Mouse (Mus musculus) intestine, embryonic 16.5 days (tissue): ENCODE results near the gene Trim25. TPM values are rescaled to one million over a fixed set of nuclear protein-coding genes. Genes with fewer than 3 reads are reported as not detected.

ENCODE experiments used
- ATAC-seq: fragments of 200-750 bp; cut with Nextera tagmentation; 2 replicates; pipeline ENCODE4 v1.8.0; 2017; ENCODE audit warnings: moderate TSS enrichment, moderate library complexity
- H3K27ac ChIP-seq: fragments of 300-500 bp; sonication (generic); 2 replicates; pipeline ENCODE4 v1.5.1; 2014; ENCODE audit warnings: mild to moderate bottlenecking, low read length
- H3K27me3 ChIP-seq: fragments of 300-500 bp; sonication (generic); replicated peaks from 2 replicates; pipeline ENCODE4 v1.6.1; 2014; ENCODE audit warnings: low read length, control low read depth, mixed read lengths; ENCODE audit not compliant: control insufficient read depth, insufficient read depth
- H3K36me3 ChIP-seq: fragments of 300-500 bp; sonication (generic); 2 replicates; pipeline ENCODE4 v1.6.1; 2014; ENCODE audit warnings: low read length, control low read depth; ENCODE audit not compliant: control insufficient read depth, insufficient read depth
- H3K4me1 ChIP-seq: fragments of 300-500 bp; sonication (generic); 2 replicates; pipeline ENCODE4 v1.6.1; 2014; ENCODE audit warnings: low read length, control low read depth, mixed read lengths; ENCODE audit not compliant: control insufficient read depth, insufficient read depth
- H3K4me2 ChIP-seq: fragments of 300-500 bp; sonication (generic); 2 replicates; pipeline ENCODE4 v1.6.1; 2014; ENCODE audit warnings: low read depth, low read length, control low read depth
- H3K4me3 ChIP-seq: fragments of 300-500 bp; sonication (generic); 2 replicates; pipeline ENCODE4 v1.5.1; 2014; ENCODE audit warnings: mild to moderate bottlenecking, low read length
- H3K9ac ChIP-seq: fragments of 300-500 bp; sonication (generic); 2 replicates; pipeline ENCODE4 v1.6.1; 2014; ENCODE audit warnings: low read depth, low read length
- H3K9me3 ChIP-seq: fragments of 300-500 bp; sonication (generic); 2 replicates; pipeline ENCODE4 v1.6.1; 2016; ENCODE audit warnings: low read length, control low read depth; ENCODE audit not compliant: control insufficient read depth
- WGBS: fragments of 180-500 bp; shearing (Covaris S2); extraction: QIAGEN DNeasy Blood & Tissue Kit; methylation state at CpG from one replicate; pipeline ENCODE4 v1.1.7; 2014; 5-methylcytosine and 5-hydroxymethylcytosine counted together
- polyA plus RNA-seq: library from polyadenylated mRNA; unstranded; fragments of >200 nt; fragmentation: Nextera tagmentation; extraction: Ambion mirVana; gene quantifications from 2 replicates; pipeline ENCODE4 v1.2.1, GENCODE M21; 2015

The Trim25 gene
- polyA plus RNA-seq, 1 experiment from 2014 or later, result 27.5 TPM

- Histone ChIP-seq H3K27ac (no peak overlapping the region), H3K4me2 (no peak overlapping the region), H3K9ac (no peak overlapping the region), H3K4me3 (no peak overlapping the region), H3K9me3 (no peaks in the 10 kb centered on the region), H3K27me3 (no peaks in the 10 kb centered on the region), H3K4me1 (peaks cover 7% of the 10 kb centered on the region; the same call in 1 of the 2 replicates), H3K36me3 (no peaks in the 10 kb centered on the region)
- 83% methylated on average over 3 of the region's 3 CpGs for WGBS
- no peak for ATAC-seq
Measured at GRCm38 (mm10) chr11:88958851-88959250, 40.3 kb upstream of the Trim25 start.

- WGBS, result 79% methylated on average over 3 of the region's 3 CpGs
- Histone ChIP-seq H3K27ac (no peak within 1 kb of the TSS), H3K4me3 (no peak within 1 kb of the TSS), H3K36me3 (no peaks in the 10 kb centered on the region), H3K27me3 (no peaks in the 10 kb centered on the region), H3K4me1 (no peaks in the 10 kb centered on the region), H3K4me2 (no peak within 1 kb of the TSS), H3K9ac (no peak within 1 kb of the TSS), H3K9me3 (no peaks in the 10 kb centered on the region)
- ATAC-seq, result no peak
Measured at GRCm38 (mm10) chr11:88966881-88967361, 32.3 kb upstream of the Trim25 start, which contains the start of gene Elobl. Gene Elobl, minus strand, starts transcription at chr11:88966931.

GRCm38 (mm10) chr11:88970202-88970732, 28.9 kb upstream of the Trim25 start, which contains the start of gene Coil:
Gene Coil, plus strand, starts transcription at chr11:88970252.
- no peak within 1 kb of the TSS for H3K4me3 ChIP-seq
- no peaks in the 10 kb centered on the region for H3K36me3 ChIP-seq
- H3K4me2 ChIP-seq, result no peak within 1 kb of the TSS
- H3K27ac ChIP-seq, result no peak within 1 kb of the TSS
- H3K9ac ChIP-seq, result no peak within 1 kb of the TSS
- H3K4me1 ChIP-seq, result 0 out of 2 replicates have a peak, but pooled peaks cover 4% of the 10 kb centered on the region
- 0 out of 2 replicates have a peak, but pooled peaks have one; percentile 8 for ATAC-seq
- H3K27me3 ChIP-seq, result no peaks in the 10 kb centered on the region
- WGBS, result 39% methylated on average over 2 of the region's 2 CpGs
- no peaks in the 10 kb centered on the region for H3K9me3 ChIP-seq

GRCm38 (mm10) chr11:88973776-88974701, 25.1 kb upstream of the Trim25 start:
- Histone ChIP-seq H3K9ac (peak overlapping the region; percentile 82), H3K4me3 (peak overlapping the region; percentile 73), H3K36me3 (no peaks in the 10 kb centered on the region), H3K27me3 (no peaks in the 10 kb centered on the region), H3K4me1 (0 out of 2 replicates have a peak, but pooled peaks cover 4% of the 10 kb centered on the region), H3K27ac (peak overlapping the region; percentile 77), H3K9me3 (no peaks in the 10 kb centered on the region), H3K4me2 (peak overlapping the region; percentile 78)
- 1% methylated on average over 61 of the region's 62 CpGs for WGBS
- peak; percentile 86 for ATAC-seq

- ATAC-seq, result no peak
- WGBS, result 99% methylated on average over 2 of the region's 2 CpGs
- H3K4me2 ChIP-seq, result no peak overlapping the region
- no peak overlapping the region for H3K9ac ChIP-seq
- no peak overlapping the region for H3K4me3 ChIP-seq
- 0 out of 2 replicates have a peak, but pooled peaks cover 4% of the 10 kb centered on the region for H3K4me1 ChIP-seq
- no peaks in the 10 kb centered on the region for H3K27me3 ChIP-seq
- H3K27ac ChIP-seq, result no peak overlapping the region
- H3K9me3 ChIP-seq, result no peaks in the 10 kb centered on the region
- H3K36me3 ChIP-seq, result no peaks in the 10 kb centered on the region
Measured at GRCm38 (mm10) chr11:88976320-88976719, 22.9 kb upstream of the Trim25 start.

- Histone ChIP-seq H3K27me3 (no peaks in the 10 kb centered on the region), H3K27ac (no peak overlapping the region), H3K4me1 (0 out of 2 replicates have a peak, but pooled peaks cover 4% of the 10 kb centered on the region), H3K4me2 (no peak overlapping the region), H3K9me3 (no peaks in the 10 kb centered on the region), H3K9ac (no peak overlapping the region), H3K4me3 (no peak overlapping the region), H3K36me3 (no peaks in the 10 kb centered on the region)
- 93% methylated on average over 5 of the region's 5 CpGs for WGBS
- no peak for ATAC-seq
Measured at GRCm38 (mm10) chr11:88977188-88977587, 22.0 kb upstream of the Trim25 start.

- no peaks in the 10 kb centered on the region for H3K4me1 ChIP-seq
- no peak overlapping the region for H3K9ac ChIP-seq
- no peaks in the 10 kb centered on the region for H3K27me3 ChIP-seq
- ATAC-seq, result no peak
- H3K9me3 ChIP-seq, result no peaks in the 10 kb centered on the region
- H3K27ac ChIP-seq, result no peak overlapping the region
- WGBS, result 88% methylated on average over 8 of the region's 8 CpGs
- no peaks in the 10 kb centered on the region for H3K36me3 ChIP-seq
- H3K4me2 ChIP-seq, result no peak overlapping the region
- no peak overlapping the region for H3K4me3 ChIP-seq
Measured at GRCm38 (mm10) chr11:88981337-88981736, 17.8 kb upstream of the Trim25 start.

GRCm38 (mm10) chr11:88986616-88987015, 12.6 kb upstream of the Trim25 start:
- H3K27me3 ChIP-seq, result no peaks in the 10 kb centered on the region
- no peaks in the 10 kb centered on the region for H3K4me1 ChIP-seq
- WGBS, result 90% methylated on average over 10 of the region's 10 CpGs
- no peaks in the 10 kb centered on the region for H3K9me3 ChIP-seq
- ATAC-seq, result no peak
- peaks cover 2% of the 10 kb centered on the region; the same call in 1 of the 2 replicates for H3K36me3 ChIP-seq
- H3K27ac ChIP-seq, result no peak overlapping the region
- no peak overlapping the region for H3K9ac ChIP-seq
- no peak overlapping the region for H3K4me2 ChIP-seq
- H3K4me3 ChIP-seq, result no peak overlapping the region

GRCm38 (mm10) chr11:88988956-88989355, 10.2 kb upstream of the Trim25 start:
- no peak overlapping the region for H3K9ac ChIP-seq
- H3K4me3 ChIP-seq, result no peak overlapping the region
- no peaks in the 10 kb centered on the region for H3K27me3 ChIP-seq
- ATAC-seq, result no peak
- 75% methylated on average over 5 of the region's 5 CpGs for WGBS
- no peaks in the 10 kb centered on the region for H3K9me3 ChIP-seq
- H3K4me1 ChIP-seq, result no peaks in the 10 kb centered on the region
- no peak overlapping the region for H3K4me2 ChIP-seq
- no peak overlapping the region for H3K27ac ChIP-seq
- H3K36me3 ChIP-seq, result peaks cover 2% of the 10 kb centered on the region; the same call in 1 of the 2 replicates
